Mouse (Mus musculus): ENCODE results near the gene Myo1a. TPM values are rescaled to one million over a fixed set of nuclear protein-coding genes. Genes with fewer than 3 reads are reported as not detected.

Gene Myo1a
- total and polyA plus RNA-seq, 2 experiments from 2014 or later: 0.04 TPM; not detected in 1

GRCm38 (mm10) chr10:127721671-127722418 lies 16.9 kb downstream of the Myo1a start:
- DNase-seq (ENCODE audit: low spot score): no peak
- H3K27ac ChIP-seq (ENCODE audit: low read depth): no peak overlapping the region; the same call in 1 of the 2 replicates
- no peaks in the 10 kb centered on the region for H3K4me1 ChIP-seq (ENCODE audit: control insufficient read depth, insufficient read depth)

GRCm38 (mm10) chr10:127724178-127724577 lies 19.2 kb downstream of the Myo1a start, which contains the start of gene Tac2:
Gene Tac2, plus strand, starts transcription at chr10:127724478.
- no peak for DNase-seq (ENCODE audit: low spot score)
- Histone ChIP-seq H3K27me3 (ENCODE audit: control insufficient read depth, insufficient read depth, low read length) (peaks cover 39% of the 10 kb centered on the region), H3K9me3 (replicated peaks; ENCODE audit: control insufficient read depth, low read length) (no peaks in the 10 kb centered on the region), H3K36me3 (replicated peaks; ENCODE audit: control insufficient read depth, insufficient read depth, low read length) (no peaks in the 10 kb centered on the region), H3K4me3 (ENCODE audit: low read depth, low read length) (no peak within 1 kb of the TSS), H3K4me1 (ENCODE audit: control insufficient read depth, insufficient read depth) (no peaks in the 10 kb centered on the region), H3K4me2 (ENCODE audit: low read depth, low read length) (no peak within 1 kb of the TSS), H3K27ac (ENCODE audit: low read depth) (no peak within 1 kb of the TSS), H3K9ac (replicated peaks; ENCODE audit: low read depth, low read length) (no peak within 1 kb of the TSS)
- no peak for TF ChIP-seq EP300 (IDR thresholded peaks at IDR 0.05; ENCODE audit: low read depth)
- no peak for TF ChIP-seq CTCF (IDR thresholded peaks at IDR 0.05; ENCODE audit: low read depth)
- 75% methylated on average over 3 of the region's 3 CpGs for WGBS
- no peak for ATAC-seq (ENCODE audit: insufficient read depth, low read depth)

More at GRCm38 (mm10) chr10:127721671-127722418, 16.9 kb downstream of the Myo1a start:
- WGBS: 13% methylated on average over 20 of the region's 20 CpGs
- no peak for ATAC-seq (ENCODE audit: insufficient read depth, low read depth)
- H3K9me3 ChIP-seq (replicated peaks; ENCODE audit: control insufficient read depth, low read length): no peaks in the 10 kb centered on the region
- H3K4me2 ChIP-seq (ENCODE audit: low read depth, low read length): peak overlapping the region; percentile 25
- no peak overlapping the region for H3K9ac ChIP-seq (replicated peaks; ENCODE audit: low read depth, low read length)
- TF ChIP-seq EP300 (IDR thresholded peaks at IDR 0.05; ENCODE audit: low read depth) (no peak), CTCF (IDR thresholded peaks at IDR 0.05; ENCODE audit: low read depth) (no peak)
- H3K4me3 ChIP-seq (ENCODE audit: low read depth, low read length): no peak overlapping the region
- H3K36me3 ChIP-seq (replicated peaks; ENCODE audit: control insufficient read depth, insufficient read depth, low read length): no peaks in the 10 kb centered on the region
- peaks cover 32% of the 10 kb centered on the region for H3K27me3 ChIP-seq (ENCODE audit: control insufficient read depth, insufficient read depth, low read length)

- Histone ChIP-seq H3K4me1 (ENCODE audit: control insufficient read depth, insufficient read depth) (no peaks in the 10 kb centered on the region), H3K4me2 (ENCODE audit: low read depth, low read length) (no peak overlapping the region), H3K4me3 (ENCODE audit: low read depth, low read length) (no peak overlapping the region), H3K9ac (replicated peaks; ENCODE audit: low read depth, low read length) (no peak overlapping the region), H3K27me3 (ENCODE audit: control insufficient read depth, insufficient read depth, low read length) (peaks cover 39% of the 10 kb centered on the region), H3K36me3 (replicated peaks; ENCODE audit: control insufficient read depth, insufficient read depth, low read length) (no peaks in the 10 kb centered on the region), H3K9me3 (replicated peaks; ENCODE audit: control insufficient read depth, low read length) (no peaks in the 10 kb centered on the region), H3K27ac (ENCODE audit: low read depth) (no peak overlapping the region)
- no peak for ATAC-seq (ENCODE audit: insufficient read depth, low read depth)
- no peak for DNase-seq (ENCODE audit: low spot score)
- no peak for TF ChIP-seq CTCF (IDR thresholded peaks at IDR 0.05; ENCODE audit: low read depth)
- TF ChIP-seq EP300 (IDR thresholded peaks at IDR 0.05; ENCODE audit: low read depth): no peak
- 52% methylated on average over 4 of the region's 4 CpGs for WGBS
Measured at GRCm38 (mm10) chr10:127725136-127725535, 20.2 kb downstream of the Myo1a start.

- Histone ChIP-seq H3K4me2 (ENCODE audit: low read depth, low read length) (no peak overlapping the region), H3K9ac (replicated peaks; ENCODE audit: low read depth, low read length) (no peak overlapping the region), H3K4me1 (ENCODE audit: control insufficient read depth, insufficient read depth) (no peaks in the 10 kb centered on the region), H3K27me3 (ENCODE audit: control insufficient read depth, insufficient read depth, low read length) (0 out of 2 replicates have a peak, but pooled peaks cover 13% of the 10 kb centered on the region), H3K27ac (ENCODE audit: low read depth) (no peak overlapping the region), H3K9me3 (replicated peaks; ENCODE audit: control insufficient read depth, low read length) (no peaks in the 10 kb centered on the region), H3K36me3 (replicated peaks; ENCODE audit: control insufficient read depth, insufficient read depth, low read length) (no peaks in the 10 kb centered on the region), H3K4me3 (ENCODE audit: low read depth, low read length) (no peak overlapping the region)
- WGBS: 76% methylated on average over 8 of the region's 8 CpGs
- TF ChIP-seq EP300 (IDR thresholded peaks at IDR 0.05; ENCODE audit: low read depth): no peak
- TF ChIP-seq CTCF (IDR thresholded peaks at IDR 0.05; ENCODE audit: low read depth): no peak
- DNase-seq (ENCODE audit: low spot score): no peak
- ATAC-seq (ENCODE audit: insufficient read depth, low read depth): no peak
Measured at GRCm38 (mm10) chr10:127728437-127728836, 23.5 kb downstream of the Myo1a start.

- Histone ChIP-seq H3K4me2 (ENCODE audit: low read depth, low read length) (no peak overlapping the region), H3K36me3 (replicated peaks; ENCODE audit: control insufficient read depth, insufficient read depth, low read length) (no peaks in the 10 kb centered on the region), H3K27me3 (ENCODE audit: control insufficient read depth, insufficient read depth, low read length) (0 out of 2 replicates have a peak, but pooled peaks cover 13% of the 10 kb centered on the region), H3K9ac (replicated peaks; ENCODE audit: low read depth, low read length) (no peak overlapping the region), H3K27ac (ENCODE audit: low read depth) (no peak overlapping the region), H3K9me3 (replicated peaks; ENCODE audit: control insufficient read depth, low read length) (no peaks in the 10 kb centered on the region), H3K4me3 (ENCODE audit: low read depth, low read length) (no peak overlapping the region), H3K4me1 (ENCODE audit: control insufficient read depth, insufficient read depth) (no peaks in the 10 kb centered on the region)
- 50% methylated on average over 11 of the region's 11 CpGs for WGBS
- ATAC-seq (ENCODE audit: insufficient read depth, low read depth): no peak
- no peak for DNase-seq (ENCODE audit: low spot score)
- TF ChIP-seq CTCF (IDR thresholded peaks at IDR 0.05; ENCODE audit: low read depth) (no peak), EP300 (IDR thresholded peaks at IDR 0.05; ENCODE audit: low read depth) (no peak)
Measured at GRCm38 (mm10) chr10:127730285-127730932, 25.4 kb downstream of the Myo1a start.
